Mouse (Mus musculus) hindbrain, embryonic 12.5 days (tissue): ENCODE data around the gene Cyp2j12. TPM values are rescaled to one million over a fixed set of nuclear protein-coding genes. Genes with fewer than 3 reads are reported as not detected.

Experiments
- ATAC-seq: fragments of 200-750 bp; cut with Nextera tagmentation; 2 replicates; pipeline ENCODE4 v1.8.0; 2017; ENCODE audit warnings: moderate TSS enrichment; ENCODE audit not compliant: low FRiP score
- H3K27ac ChIP-seq: fragments of 300-500 bp; sonication (generic); 2 replicates; pipeline ENCODE4 v1.5.1; 2016; ENCODE audit warnings: mild to moderate bottlenecking
- H3K27me3 ChIP-seq: fragments of 300-500 bp; sonication (generic); 2 replicates; pipeline ENCODE4 v1.6.1; 2016; ENCODE audit warnings: mild to moderate bottlenecking
- H3K36me3 ChIP-seq: fragments of 300-500 bp; sonication (generic); 2 replicates; pipeline ENCODE4 v1.6.1; 2016; ENCODE audit warnings: mild to moderate bottlenecking
- H3K4me1 ChIP-seq: fragments of 300-500 bp; sonication (generic); 2 replicates; pipeline ENCODE4 v1.6.1; 2016
- H3K4me2 ChIP-seq: fragments of 300-500 bp; sonication (generic); replicated peaks from 2 replicates; pipeline ENCODE4 v1.6.1; 2016; ENCODE audit warnings: mild to moderate bottlenecking
- H3K4me3 ChIP-seq: fragments of 300-500 bp; sonication (generic); 2 replicates; pipeline ENCODE4 v1.5.1; 2016; ENCODE audit warnings: mild to moderate bottlenecking
- H3K9ac ChIP-seq: fragments of 300-500 bp; sonication (generic); 2 replicates; pipeline ENCODE4 v1.6.1; 2016; ENCODE audit warnings: mild to moderate bottlenecking, moderate library complexity
- H3K9me3 ChIP-seq: fragments of 300-500 bp; sonication (generic); replicated peaks from 2 replicates; pipeline ENCODE4 v1.6.1; 2016; ENCODE audit warnings: mild to moderate bottlenecking
- WGBS: fragments of 180-500 bp; shearing (Covaris S2); methylation state at CpG from one replicate; pipeline ENCODE4 v1.1.7; 2016; 5-methylcytosine and 5-hydroxymethylcytosine counted together
- polyA plus RNA-seq: library from polyadenylated mRNA; unstranded; fragments of >200 nt; fragmentation: Nextera tagmentation; extraction: Ambion mirVana; gene quantifications from 2 replicates; pipeline ENCODE4 v1.2.1, GENCODE M21; 2016

The Cyp2j12 gene
- polyA plus RNA-seq, 1 experiment from 2014 or later = not detected

DNA sequence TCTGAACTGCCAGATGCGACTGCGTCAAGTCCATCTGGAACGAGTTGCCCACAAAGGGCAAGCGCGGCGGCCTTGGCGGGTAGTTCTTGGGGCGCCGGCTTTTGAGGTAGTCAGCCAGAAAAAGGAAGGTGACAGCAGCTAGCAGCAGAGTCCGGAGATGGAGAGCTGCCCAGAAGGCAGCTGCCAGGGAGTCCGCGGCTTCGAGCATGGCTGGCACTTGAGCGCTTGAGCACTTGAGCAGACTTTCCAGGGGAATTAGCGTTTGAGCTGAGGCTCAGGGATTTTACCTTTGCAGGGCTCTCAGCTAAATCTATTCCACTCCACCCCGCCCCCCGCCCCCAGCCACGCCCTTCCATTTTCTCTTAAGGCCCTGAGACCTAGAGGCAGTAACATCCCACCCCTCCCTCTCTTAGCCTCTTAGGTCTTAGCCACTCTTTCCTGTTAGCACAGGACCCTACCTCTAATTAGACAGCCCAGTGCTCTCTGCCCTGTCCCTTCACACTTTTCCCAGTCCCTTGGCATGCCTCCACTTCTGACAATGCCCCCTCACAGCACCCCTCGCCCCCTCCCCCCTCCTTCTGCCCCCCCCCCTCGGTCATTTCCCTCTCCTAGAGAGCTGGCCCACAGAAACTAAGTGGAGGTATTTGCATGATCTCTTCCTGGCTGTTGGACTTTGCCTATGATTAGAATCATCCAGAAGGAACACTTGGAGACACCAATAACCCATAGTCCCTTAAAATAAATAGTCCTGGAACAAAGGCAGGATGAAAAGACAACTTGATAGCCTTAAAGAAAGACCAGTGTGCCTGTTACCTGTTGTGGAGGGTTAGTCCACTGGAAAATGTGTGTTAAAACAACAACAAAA lies 63.5 kb downstream of the Cyp2j12 start, which contains the start of gene Cyp2j13:
TSS of gene Cyp2j13 (minus strand) at position 286 of the 865 bp plus-strand sequence.
- H3K36me3 ChIP-seq = no peaks in the 10 kb centered on the region
- no peak within 1 kb of the TSS for H3K27ac ChIP-seq
- peaks cover 8% of the 10 kb centered on the region; the same call in 1 of the 2 replicates for H3K4me1 ChIP-seq
- H3K9ac ChIP-seq = peak within 1 kb of the TSS; percentile 14; the same call in 1 of the 2 replicates
- peak within 1 kb of the TSS; percentile 13 for H3K4me3 ChIP-seq
- 0 out of 2 replicates have a peak, but pooled peaks have one; percentile 48 for ATAC-seq
- peak within 1 kb of the TSS; percentile 50 for H3K4me2 ChIP-seq
- no peaks in the 10 kb centered on the region for H3K27me3 ChIP-seq
- no peaks in the 10 kb centered on the region for H3K9me3 ChIP-seq
- 11% methylated on average over 20 of the region's 20 CpGs for WGBS

- no peak for ATAC-seq
- Histone ChIP-seq H3K4me2 (no peak overlapping the region), H3K4me1 (no peaks in the 10 kb centered on the region), H3K4me3 (no peak overlapping the region), H3K27ac (no peak overlapping the region), H3K27me3 (no peaks in the 10 kb centered on the region), H3K9ac (no peak overlapping the region), H3K36me3 (no peaks in the 10 kb centered on the region), H3K9me3 (no peaks in the 10 kb centered on the region)
- WGBS = 83% methylated on average over 2 of the region's 2 CpGs
These were observed 78.9 kb downstream of the Cyp2j12 start for GRCm38 (mm10) chr4:96062045-96062444.

DNA sequence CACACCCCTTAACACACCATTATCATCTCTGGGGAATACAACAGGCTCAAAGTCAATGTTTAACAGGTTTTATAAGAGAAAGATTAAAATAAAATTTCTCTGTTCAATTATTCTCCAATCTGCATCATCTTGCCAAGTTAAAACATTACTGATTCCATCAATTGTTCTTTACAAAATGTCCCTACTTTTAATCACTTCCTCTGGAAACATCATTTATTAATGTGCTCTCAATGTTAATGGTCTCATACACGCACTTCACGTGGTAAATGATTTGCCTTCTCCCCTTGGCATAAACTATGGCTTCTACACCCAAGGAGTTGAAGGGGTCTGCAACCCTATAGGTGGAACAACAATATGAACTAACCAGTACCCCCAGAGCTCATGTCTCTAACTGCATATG lies 80.8 kb downstream of the Cyp2j12 start:
- Histone ChIP-seq H3K9me3 (no peaks in the 10 kb centered on the region), H3K4me3 (no peak overlapping the region), H3K36me3 (no peaks in the 10 kb centered on the region), H3K27me3 (no peaks in the 10 kb centered on the region), H3K4me2 (no peak overlapping the region), H3K9ac (no peak overlapping the region), H3K4me1 (no peaks in the 10 kb centered on the region), H3K27ac (no peak overlapping the region)
- no peak for ATAC-seq
- 88% methylated on average over 2 of the region's 2 CpGs for WGBS

Other genes with a start within 250 kb of the Cyp2j12 start
- gene Hook1, start 173.9 kb downstream of the Cyp2j12 start, polyA plus RNA-seq = 37.4 and 40.1 TPM in 2 replicates
- 0.14 TPM in 1 of 2 replicates, not detected in the other for gene Cyp2j13, start 63.6 kb downstream of the Cyp2j12 start, polyA plus RNA-seq
- gene Cyp2j7, start 95.5 kb upstream of the Cyp2j12 start, polyA plus RNA-seq = not detected in 2 replicates
- gene Cyp2j11, start 207.5 kb upstream of the Cyp2j12 start, polyA plus RNA-seq = not detected in 2 replicates